8 mouse cellular contexts compared by ENCODE assay signal in the genomic region with DNA sequence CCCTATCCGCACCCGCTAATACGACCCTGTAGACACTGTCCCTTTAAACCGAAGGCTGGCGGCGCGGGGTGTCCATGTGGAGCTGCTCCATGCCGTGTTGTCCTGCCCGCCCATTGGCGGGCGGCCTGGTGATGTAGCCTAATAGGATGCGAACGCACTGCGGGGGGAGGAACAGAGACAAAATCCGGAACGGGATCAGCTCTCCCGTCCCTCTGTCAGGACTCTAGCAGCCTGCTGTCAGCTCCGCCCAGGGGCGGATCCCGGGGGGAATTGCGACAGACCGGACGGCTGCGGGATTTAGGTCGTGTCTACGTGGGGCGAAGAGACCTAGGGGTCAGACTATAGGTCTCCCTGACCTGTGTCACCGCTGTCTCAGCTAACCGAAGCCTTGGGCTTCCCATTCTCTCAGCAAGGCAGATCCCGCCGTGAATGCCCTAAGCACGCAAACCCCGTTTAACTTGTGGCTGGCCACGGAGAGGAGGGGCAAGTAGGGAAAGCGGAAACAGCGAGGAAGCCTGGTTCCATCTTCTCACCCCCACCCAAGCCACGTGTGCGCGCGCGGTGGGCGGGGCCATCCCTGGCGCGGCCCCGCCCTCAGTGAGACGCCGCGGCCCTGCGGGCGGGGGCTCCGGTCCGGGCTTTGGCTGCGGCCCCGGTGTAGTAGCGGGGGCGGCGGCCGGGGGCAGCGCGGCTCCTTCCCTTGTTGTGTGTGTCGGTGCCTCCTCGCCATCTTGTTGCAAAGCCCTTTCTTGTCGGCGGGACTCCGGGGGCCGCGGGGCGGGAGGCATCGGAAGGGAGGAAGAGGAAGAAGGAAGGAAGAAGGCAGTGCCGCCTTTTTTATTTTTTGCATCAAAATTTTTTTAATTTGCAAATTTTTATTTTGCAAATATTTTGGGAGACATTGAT. TPM values are rescaled to one million over a fixed set of nuclear protein-coding genes. Genes with fewer than 3 reads are reported as not detected.
DNase-seq lines count a peak whose midpoint lies in the region; ATAC-seq lines count a peak whose summit lies in the region.

A gene (plus strand): TSS at position 665 of the 906 bp plus-strand sequence.

- peak within 1 kb of the TSS; percentile 94 for H3K4me3 ChIP-seq in lung, embryonic 16.5 days (ENCODE audit: low read length)

- peak within 1 kb of the TSS; percentile 96 for H3K27ac ChIP-seq in lung, embryonic 16.5 days (ENCODE audit: low read length)

- H3K9ac ChIP-seq in lung, embryonic 16.5 days (ENCODE audit: low read length): peak within 1 kb of the TSS; percentile 90

- H3K36me3 ChIP-seq in lung, embryonic 16.5 days (ENCODE audit: control insufficient read depth, insufficient read depth, low read length): no peaks in the 10 kb centered on the region

- no peaks in the 10 kb centered on the region for H3K9me3 ChIP-seq in lung, embryonic 16.5 days (ENCODE audit: control insufficient read depth, low read length)

- peaks cover 34% of the 10 kb centered on the region for H3K4me1 ChIP-seq in lung, embryonic 16.5 days (replicated peaks; ENCODE audit: control insufficient read depth, insufficient read depth, low read length)

- peak; percentile 51 to 52 for ATAC-seq in hematopoietic stem cell, adult 5-6 weeks (replicated peaks in 1 of 2; ENCODE audit: insufficient read depth in 1 of 2, low FRiP score in 2 of 2, low TSS enrichment in 1 of 2, low read depth in 1 of 2, poor library complexity in 2 of 2, severe bottlenecking in 2 of 2)
- peak; percentile 83 for ATAC-seq in lung, embryonic 16.5 days (ENCODE audit: low read depth)

- no peaks in the 10 kb centered on the region for H3K27me3 ChIP-seq in lung, embryonic 16.5 days (ENCODE audit: control insufficient read depth, insufficient read depth, low read depth, low read length)

- DNase-seq in MEL-GATA-1-ER (ENCODE audit: extremely low read depth, low read depth): peak; percentile 97
- DNase-seq in cerebellum, adult 8-10 months: peak; percentile 98
- peak; percentile 98 for DNase-seq in forelimb bud, embryonic 11.5 days (ENCODE audit: low read depth, low spot score)
- peak; percentile 98 for DNase-seq in layer of hippocampus, adult 9-10 months (ENCODE audit: low spot score)
- peak; percentile 97 for DNase-seq in ovary, postnatal 10 days (ENCODE audit: low spot score)
- peak; percentile 88 to 90 for DNase-seq in thymus, postnatal 10 days (ENCODE audit: low spot score in 2 of 2)

- peak within 1 kb of the TSS; percentile 97 for H3K4me2 ChIP-seq in lung, embryonic 16.5 days (ENCODE audit: low read depth, low read length)

- WGBS in lung, embryonic 16.5 days: under 1% methylated on average over 68 of the region's 70 CpGs

RNA-seq across cellular contexts. Expression of the gene that starts here (rescaled TPM):
- total RNA-seq in hematopoietic stem cell, adult 5-6 weeks (2017): 6.3 and 8.3 TPM in 2 replicates
- 3.0 and 3.1 TPM in 2 replicates for polyA plus RNA-seq in lung, embryonic 16.5 days (2015; fragmentation: Nextera tagmentation; extraction: Ambion mirVana)

Comparison
In these comparisons a context has a peak if more than half of its experiments do, and no peak if none do; other contexts are left out.
1. Peak in every context shown above with its lines: DNase-seq, ATAC-seq, H3K4me3 ChIP-seq and H3K27ac ChIP-seq.